Mouse (Mus musculus) heart, embryonic 11.5 days (tissue): Measurements from ENCODE around the gene Iqcn. TPM values are rescaled to one million over a fixed set of nuclear protein-coding genes. Genes with fewer than 3 reads are reported as not detected.

Experiments used
- ATAC-seq: fragments of 200-750 bp; cut with Nextera tagmentation; replicated peaks from 2 replicates; pipeline ENCODE4 v1.8.0; 2017; ENCODE audit warnings: moderate library complexity; ENCODE audit not compliant: insufficient number of reproducible peaks, low FRiP score, low TSS enrichment
- H3K27ac ChIP-seq: fragments of 300-500 bp; sonication (generic); 2 replicates; pipeline ENCODE4 v1.5.1; 2014; ENCODE audit warnings: mild to moderate bottlenecking, low read depth, low read length
- H3K27me3 ChIP-seq: fragments of 300-500 bp; sonication (generic); 2 replicates; pipeline ENCODE4 v1.6.1; 2014; ENCODE audit warnings: mild to moderate bottlenecking, low read length, mixed read lengths; ENCODE audit not compliant: control insufficient read depth, insufficient read depth
- H3K36me3 ChIP-seq: fragments of 300-500 bp; sonication (generic); 2 replicates; pipeline ENCODE4 v1.6.1; 2014; ENCODE audit warnings: mild to moderate bottlenecking, low read length, moderate library complexity, mixed read lengths; ENCODE audit not compliant: control insufficient read depth, insufficient read depth
- H3K4me1 ChIP-seq: fragments of 300-500 bp; sonication (generic); 2 replicates; pipeline ENCODE4 v1.6.1; 2014; ENCODE audit warnings: low read length; ENCODE audit not compliant: control insufficient read depth, insufficient read depth
- H3K4me2 ChIP-seq: fragments of 300-500 bp; sonication (generic); 2 replicates; pipeline ENCODE4 v1.6.1; 2014; ENCODE audit warnings: mild to moderate bottlenecking, moderate library complexity
- H3K4me3 ChIP-seq: fragments of 300-500 bp; sonication (generic); 2 replicates; pipeline ENCODE4 v1.5.1; 2014; ENCODE audit warnings: low read depth, low read length
- H3K9ac ChIP-seq: fragments of 300-500 bp; sonication (generic); 2 replicates; pipeline ENCODE4 v1.6.1; 2014; ENCODE audit warnings: mild to moderate bottlenecking, low read depth, low read length, moderate library complexity
- H3K9me3 ChIP-seq: fragments of 300-500 bp; sonication (generic); replicated peaks from 2 replicates; pipeline ENCODE4 v1.6.1; 2016; ENCODE audit warnings: low read length; ENCODE audit not compliant: control insufficient read depth
- WGBS: fragments of 180-500 bp; shearing (Covaris S2); extraction: QIAGEN DNeasy Blood & Tissue Kit; methylation state at CpG from one replicate; pipeline ENCODE4 v1.1.7; 2014; ENCODE audit not compliant: insufficient replicate concordance; 5-methylcytosine and 5-hydroxymethylcytosine counted together
- polyA plus RNA-seq: library from polyadenylated mRNA; unstranded; fragments of >200 nt; fragmentation: Nextera tagmentation; extraction: Ambion mirVana; gene quantifications from 2 replicates; pipeline ENCODE4 v1.2.1, GENCODE M21; 2014

Gene Iqcn
- polyA plus RNA-seq, 1 experiment from 2014 or later, result not detected

DNA sequence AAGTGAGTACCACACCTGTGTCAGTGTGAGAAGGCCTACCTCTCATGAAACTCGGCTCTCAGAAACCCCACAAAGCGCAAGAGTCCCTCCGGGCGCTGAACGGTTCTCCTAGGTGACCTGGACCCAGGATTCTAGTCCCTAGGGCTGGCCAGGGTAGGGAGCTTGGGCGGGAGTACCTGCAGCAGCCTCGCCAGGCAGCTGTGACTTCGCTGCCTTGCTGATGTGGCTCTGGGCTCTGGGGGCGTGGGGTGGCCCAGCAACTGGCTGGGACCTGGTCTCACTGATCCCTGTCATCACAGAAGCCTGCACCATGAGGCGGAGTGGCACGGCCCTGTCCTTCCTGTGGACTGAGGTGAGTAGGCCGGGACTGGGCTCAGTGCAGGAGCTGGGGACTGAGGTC is 21.0 kb downstream of the Iqcn start:
- H3K4me1 ChIP-seq, result no peaks in the 10 kb centered on the region
- H3K27ac ChIP-seq, result no peak overlapping the region
- no peak overlapping the region for H3K4me3 ChIP-seq
- H3K27me3 ChIP-seq, result peaks cover 34% of the 10 kb centered on the region
- H3K4me2 ChIP-seq, result no peak overlapping the region
- no peak for ATAC-seq
- no peaks in the 10 kb centered on the region for H3K9me3 ChIP-seq
- H3K9ac ChIP-seq, result no peak overlapping the region
- H3K36me3 ChIP-seq, result no peaks in the 10 kb centered on the region
- 69% methylated on average over 12 of the region's 12 CpGs for WGBS

DNA sequence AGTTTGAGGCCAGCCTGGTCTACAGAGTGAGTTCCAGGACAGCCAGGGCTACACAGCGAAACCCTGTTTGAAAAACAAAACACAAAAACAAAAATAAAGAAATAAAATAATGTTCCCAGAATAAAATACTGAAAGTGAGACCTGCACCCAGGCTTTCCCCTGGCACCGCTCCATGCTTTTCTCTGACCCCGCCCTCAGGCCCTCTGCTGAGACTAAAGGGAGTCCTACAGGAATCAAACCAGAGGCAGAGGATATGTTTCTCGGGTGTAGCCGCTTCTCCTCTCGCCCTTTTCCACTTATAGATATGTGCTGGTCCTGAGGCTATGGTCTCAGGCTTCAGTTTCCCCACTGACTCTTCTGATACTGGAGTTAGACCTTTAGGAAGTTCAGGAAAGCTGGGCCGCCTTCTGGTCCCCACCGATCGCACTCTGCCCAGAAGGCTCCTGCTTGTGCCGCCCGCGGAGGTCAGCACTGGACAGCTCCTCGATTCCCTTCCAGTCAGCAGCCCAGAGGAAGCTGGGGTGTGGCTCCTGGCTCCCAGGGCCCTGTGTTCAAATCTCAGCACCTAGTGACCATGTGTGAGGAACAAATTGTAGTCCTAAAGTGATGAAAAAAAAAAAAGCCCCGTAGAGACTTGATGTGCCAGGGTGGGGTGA is 22.7 kb downstream of the Iqcn start:
- no peak overlapping the region for H3K4me3 ChIP-seq
- no peaks in the 10 kb centered on the region for H3K36me3 ChIP-seq
- H3K27ac ChIP-seq, result no peak overlapping the region
- no peaks in the 10 kb centered on the region for H3K9me3 ChIP-seq
- WGBS, result 23% methylated on average over 14 of the region's 14 CpGs
- H3K4me1 ChIP-seq, result no peaks in the 10 kb centered on the region
- no peak overlapping the region for H3K9ac ChIP-seq
- peaks cover 49% of the 10 kb centered on the region for H3K27me3 ChIP-seq
- ATAC-seq, result no peak
- no peak overlapping the region for H3K4me2 ChIP-seq

DNA sequence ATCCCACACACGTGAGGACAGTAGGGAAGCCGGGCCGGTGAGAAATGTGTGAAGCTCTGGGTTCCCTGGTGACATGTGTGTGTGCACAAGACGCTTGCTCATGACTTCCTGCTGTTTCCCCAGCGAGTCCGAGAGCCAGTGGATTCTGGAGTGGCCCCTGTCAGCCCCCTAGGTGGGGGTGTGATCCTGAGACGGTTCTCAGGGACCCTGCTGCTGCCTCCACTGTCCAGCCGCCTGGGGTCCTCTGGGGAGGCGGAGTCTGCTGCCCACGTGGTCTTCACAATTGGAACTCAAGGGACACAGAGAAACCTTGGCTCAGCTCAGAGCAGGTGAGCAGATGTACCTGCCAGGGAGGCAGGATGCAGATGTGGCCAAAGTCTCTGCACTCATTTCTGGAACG is 23.5 kb downstream of the Iqcn start:
- H3K27ac ChIP-seq, result no peak overlapping the region
- H3K4me2 ChIP-seq, result no peak overlapping the region
- no peaks in the 10 kb centered on the region for H3K36me3 ChIP-seq
- WGBS, result 46% methylated on average over 11 of the region's 11 CpGs
- no peak overlapping the region for H3K9ac ChIP-seq
- H3K4me1 ChIP-seq, result no peaks in the 10 kb centered on the region
- H3K27me3 ChIP-seq, result peaks cover 55% of the 10 kb centered on the region
- no peak for ATAC-seq
- H3K4me3 ChIP-seq, result no peak overlapping the region
- H3K9me3 ChIP-seq, result no peaks in the 10 kb centered on the region

DNA sequence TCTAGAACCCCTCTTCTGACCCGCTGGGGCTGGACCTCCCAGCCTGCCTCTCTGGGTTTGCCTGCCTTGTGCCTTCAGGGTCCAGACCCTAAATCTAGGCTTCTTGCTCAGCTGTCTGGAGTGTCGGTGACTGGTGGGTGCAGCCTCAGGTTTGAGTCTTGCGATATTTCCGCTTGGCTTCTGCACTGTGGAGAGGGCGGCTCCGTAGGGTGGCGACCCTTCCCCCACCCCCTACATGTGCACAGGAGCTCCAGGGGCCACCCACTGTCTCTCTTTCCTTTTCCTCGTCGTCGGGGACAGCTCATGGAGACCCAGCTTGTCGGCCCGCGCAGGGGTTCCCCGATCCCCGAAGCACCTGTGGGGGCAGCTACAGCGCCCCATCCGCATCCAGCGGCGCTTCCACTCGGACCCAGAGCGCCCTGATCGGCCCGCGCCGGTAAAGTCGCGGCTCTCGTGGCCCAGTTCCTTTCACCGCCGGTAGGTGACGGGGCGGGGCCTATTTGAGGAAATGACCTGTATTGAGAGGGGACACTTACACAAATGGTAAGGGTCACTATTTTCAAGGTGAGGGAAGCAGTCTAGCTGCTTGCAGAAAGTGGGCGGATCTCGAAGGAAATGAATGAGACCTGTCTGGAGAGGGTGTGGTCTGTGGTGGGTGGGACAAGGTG is 26.7 kb downstream of the Iqcn start:
- Histone ChIP-seq H3K36me3 (no peaks in the 10 kb centered on the region), H3K4me2 (peak overlapping the region; percentile 60), H3K4me1 (no peaks in the 10 kb centered on the region), H3K27ac (no peak overlapping the region), H3K4me3 (peak overlapping the region; percentile 33), H3K9me3 (no peaks in the 10 kb centered on the region), H3K27me3 (peaks cover 69% of the 10 kb centered on the region), H3K9ac (0 out of 2 replicates have a peak overlapping the region, but pooled peaks have one; percentile 17)
- 2% methylated on average over 34 of the region's 34 CpGs for WGBS
- ATAC-seq, result no peak

DNA sequence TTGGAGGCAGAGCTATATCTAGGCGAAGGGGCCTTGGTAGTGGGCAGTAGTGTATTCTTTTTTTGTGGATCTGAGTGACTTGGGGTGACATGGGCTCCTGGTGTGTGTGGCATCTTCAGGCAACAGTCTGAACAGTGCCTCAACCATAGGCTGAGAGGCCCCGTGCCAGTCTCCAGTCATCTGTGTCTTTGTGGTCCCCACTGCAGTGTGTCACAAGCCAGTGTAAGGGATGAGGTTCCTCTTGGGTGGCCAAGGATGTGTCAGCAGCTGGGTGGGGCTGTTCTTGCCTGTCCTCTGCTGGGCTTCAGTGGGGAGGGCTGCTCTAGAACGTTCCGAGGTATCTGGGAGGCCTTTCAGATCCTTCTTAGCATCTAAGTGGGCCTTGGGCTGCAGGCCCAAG is 27.7 kb downstream of the Iqcn start:
- Histone ChIP-seq H3K4me3 (no peak overlapping the region), H3K4me2 (no peak overlapping the region), H3K27ac (no peak overlapping the region), H3K27me3 (peaks cover 69% of the 10 kb centered on the region), H3K4me1 (no peaks in the 10 kb centered on the region), H3K9ac (no peak overlapping the region), H3K36me3 (no peaks in the 10 kb centered on the region), H3K9me3 (no peaks in the 10 kb centered on the region)
- ATAC-seq, result no peak
- WGBS, result 83% methylated on average over 4 of the region's 4 CpGs

DNA sequence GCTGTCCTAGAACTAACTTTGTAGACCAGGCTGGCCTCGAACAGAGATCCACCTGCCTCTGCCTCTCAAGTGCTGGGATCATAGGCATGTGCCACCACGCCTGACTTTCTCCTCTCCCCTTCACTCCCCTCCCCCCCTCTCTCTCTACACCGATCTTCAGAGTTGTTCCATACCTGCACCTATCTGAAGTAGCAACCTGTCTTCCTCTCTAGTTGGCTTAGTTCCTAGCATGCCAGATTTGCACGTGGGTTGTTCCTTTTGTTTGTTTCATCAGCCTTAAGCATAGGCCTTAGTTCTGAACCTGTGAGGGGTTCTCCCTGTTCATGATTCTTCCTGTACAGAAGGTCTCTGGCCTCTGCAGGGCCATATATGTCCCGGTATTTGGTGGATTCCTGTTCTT is 34.4 kb downstream of the Iqcn start:
- Histone ChIP-seq H3K9ac (no peak overlapping the region), H3K9me3 (no peaks in the 10 kb centered on the region), H3K4me3 (no peak overlapping the region), H3K4me2 (no peak overlapping the region), H3K4me1 (peaks cover 15% of the 10 kb centered on the region), H3K27me3 (peaks cover 24% of the 10 kb centered on the region), H3K27ac (no peak overlapping the region), H3K36me3 (no peaks in the 10 kb centered on the region)
- no peak for ATAC-seq
- WGBS, result 65% methylated on average over 5 of the region's 5 CpGs

DNA sequence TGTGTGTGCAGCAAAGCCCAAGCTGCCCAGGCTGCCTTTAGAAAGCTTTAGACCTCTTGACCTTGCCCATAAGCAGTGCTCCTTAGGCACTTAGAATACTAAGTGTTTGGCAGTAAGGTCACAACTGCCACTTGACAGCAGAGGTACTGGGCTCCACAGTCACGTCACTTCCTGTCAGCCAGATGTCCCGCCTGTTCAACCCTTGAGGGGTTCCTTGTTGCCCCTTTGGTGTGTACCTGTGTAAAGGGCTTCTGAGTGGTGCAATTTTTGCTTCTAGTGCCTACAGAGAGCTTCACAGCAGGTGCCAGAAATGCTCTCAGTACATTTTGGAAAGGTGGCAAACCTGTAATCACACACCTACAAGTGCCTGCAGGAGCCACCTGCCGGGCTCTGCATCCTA is 35.0 kb downstream of the Iqcn start:
- Histone ChIP-seq H3K27me3 (peaks cover 24% of the 10 kb centered on the region), H3K27ac (no peak overlapping the region), H3K4me1 (peaks cover 20% of the 10 kb centered on the region), H3K4me3 (no peak overlapping the region), H3K9me3 (no peaks in the 10 kb centered on the region), H3K36me3 (no peaks in the 10 kb centered on the region), H3K9ac (no peak overlapping the region), H3K4me2 (no peak overlapping the region)
- ATAC-seq, result no peak
- WGBS, result 51% methylated on average over 3 of the region's 3 CpGs

DNA sequence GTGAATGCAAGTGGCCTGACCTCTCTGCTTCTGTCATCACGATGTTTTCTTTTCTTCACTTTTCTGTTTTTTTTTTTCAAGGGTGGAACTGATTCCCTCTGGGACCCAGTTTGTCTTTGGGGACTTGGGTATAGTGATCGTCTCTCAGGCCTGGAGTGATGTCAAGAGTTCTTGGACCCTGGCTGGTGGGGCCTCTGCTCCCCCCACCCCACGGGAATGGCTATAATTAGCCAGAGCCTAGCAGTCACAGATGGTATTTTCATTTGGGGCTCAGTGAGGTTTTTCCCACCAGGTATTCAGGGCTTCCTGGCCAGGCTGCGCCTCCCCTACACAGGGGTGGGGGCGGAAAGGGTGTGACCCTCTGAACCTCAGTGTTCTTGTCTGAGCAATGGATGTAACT is 38.4 kb downstream of the Iqcn start:
- Histone ChIP-seq H3K4me2 (no peak overlapping the region), H3K27ac (no peak overlapping the region), H3K4me1 (peaks cover 25% of the 10 kb centered on the region), H3K9me3 (no peaks in the 10 kb centered on the region), H3K9ac (no peak overlapping the region), H3K36me3 (no peaks in the 10 kb centered on the region), H3K4me3 (no peak overlapping the region), H3K27me3 (peaks cover 54% of the 10 kb centered on the region)
- no peak for ATAC-seq
- 45% methylated on average over 5 of the region's 5 CpGs for WGBS

DNA sequence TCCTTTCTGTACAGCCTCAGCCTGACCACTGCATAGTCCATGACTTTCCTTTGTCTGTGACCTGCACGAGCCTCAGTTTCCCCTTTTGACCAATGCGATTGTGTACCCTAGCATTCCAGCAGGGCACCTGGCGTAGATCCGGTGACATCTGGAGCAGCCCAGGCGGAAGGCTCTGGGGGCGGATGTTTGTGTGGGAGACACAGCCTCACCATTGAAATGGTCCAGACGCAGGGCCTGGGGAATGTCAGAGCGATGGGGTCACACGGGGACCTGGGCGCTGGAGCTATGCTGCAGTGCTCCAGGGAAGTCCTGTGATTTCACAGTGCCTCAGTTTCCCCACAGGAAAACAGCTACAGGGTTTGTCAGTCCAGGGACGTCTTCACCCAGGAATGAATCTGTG is 38.9 kb downstream of the Iqcn start:
- Histone ChIP-seq H3K9ac (no peak overlapping the region), H3K9me3 (no peaks in the 10 kb centered on the region), H3K27ac (no peak overlapping the region), H3K36me3 (no peaks in the 10 kb centered on the region), H3K4me2 (no peak overlapping the region), H3K4me3 (no peak overlapping the region), H3K4me1 (peaks cover 25% of the 10 kb centered on the region), H3K27me3 (peaks cover 57% of the 10 kb centered on the region)
- no peak; the same call in 1 of the 2 replicates for ATAC-seq
- 28% methylated on average over 11 of the region's 11 CpGs for WGBS
